Mouse (Mus musculus) ovary, postnatal 36 days (tissue): ENCODE results near the gene Gm20481.
"Not testable (repeated sequence)": the region's sequence is repeated elsewhere in the genome, so short reads cannot be mapped to it uniquely, and the experiment has no call there.

Source experiments
- DNase-seq: peaks from one replicate; pipeline ENCODE4 v3.0.0; 2022; ENCODE audit warnings: low spot score, mixed read lengths

The Gm20481 gene

DNA sequence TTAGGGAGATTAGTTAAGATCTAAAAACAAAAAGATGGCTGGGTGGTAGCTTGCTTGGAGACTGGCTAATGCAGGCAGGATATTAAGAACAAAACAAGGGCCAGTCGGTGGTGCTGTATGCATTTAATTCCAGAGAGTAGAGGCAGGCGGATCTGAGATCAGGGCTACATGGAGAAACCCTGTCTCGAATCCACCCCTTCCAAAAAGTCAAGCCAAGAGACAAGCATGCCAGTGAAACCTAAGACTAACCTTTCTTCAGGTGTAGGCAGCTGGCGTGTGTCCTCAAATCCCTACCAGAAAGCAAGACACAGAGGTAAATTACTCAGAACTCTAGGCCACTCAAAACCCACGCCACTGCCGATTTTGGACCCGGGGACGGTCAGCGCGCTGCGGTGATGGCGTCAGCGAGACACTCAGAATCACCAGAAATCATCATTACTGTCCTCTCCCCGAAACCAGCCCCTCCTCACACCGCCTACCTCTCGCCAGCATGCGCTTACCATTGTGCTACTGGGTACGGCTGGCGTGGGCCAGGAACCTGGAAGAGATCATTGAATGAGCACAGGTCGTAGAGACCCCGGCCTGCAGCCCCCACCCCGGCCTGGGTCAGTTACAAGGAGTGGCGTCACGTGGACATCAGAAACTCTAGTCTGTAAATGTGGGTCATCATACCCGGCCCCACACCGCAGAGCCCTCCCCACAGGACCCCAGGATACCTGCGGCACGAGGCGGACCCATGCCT, 17.9 kb upstream of the Gm20481 start:
- no peak for DNase-seq

GRCm38 (mm10) chr17:34952378-34953040, 17.2 kb upstream of the Gm20481 start:
- peak; percentile 79 for DNase-seq

- no peak for DNase-seq
These were observed 16.5 kb upstream of the Gm20481 start for GRCm38 (mm10) chr17:34953258-34953657.

- DNase-seq: no peak
These were observed 15.8 kb upstream of the Gm20481 start for GRCm38 (mm10) chr17:34953904-34954303.

DNA sequence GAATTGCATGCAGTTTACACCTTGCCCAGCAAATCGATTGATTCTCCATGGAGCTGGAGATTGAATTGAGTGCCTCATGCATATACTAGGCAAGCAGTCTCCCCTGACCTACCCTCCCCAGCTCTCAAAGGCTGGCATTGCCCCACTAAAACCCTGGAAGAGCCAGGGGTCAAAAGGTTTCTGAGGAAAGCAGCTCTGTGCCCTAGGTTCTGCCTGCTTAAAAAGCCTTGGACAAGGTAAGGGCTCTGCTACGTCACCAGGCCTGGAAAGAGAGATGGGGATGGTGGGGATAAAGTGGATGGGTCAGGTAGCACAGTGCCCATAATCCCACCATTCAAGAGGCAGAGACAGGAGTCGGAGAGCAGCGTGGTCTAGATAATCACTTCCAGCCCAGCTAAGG, 14.9 kb upstream of the Gm20481 start:
- no peak for DNase-seq

- DNase-seq: no peak
These were observed 13.8 kb upstream of the Gm20481 start for GRCm38 (mm10) chr17:34955884-34956283.

- no peak for DNase-seq
These were observed 13.4 kb upstream of the Gm20481 start for GRCm38 (mm10) chr17:34956340-34956739.

DNA sequence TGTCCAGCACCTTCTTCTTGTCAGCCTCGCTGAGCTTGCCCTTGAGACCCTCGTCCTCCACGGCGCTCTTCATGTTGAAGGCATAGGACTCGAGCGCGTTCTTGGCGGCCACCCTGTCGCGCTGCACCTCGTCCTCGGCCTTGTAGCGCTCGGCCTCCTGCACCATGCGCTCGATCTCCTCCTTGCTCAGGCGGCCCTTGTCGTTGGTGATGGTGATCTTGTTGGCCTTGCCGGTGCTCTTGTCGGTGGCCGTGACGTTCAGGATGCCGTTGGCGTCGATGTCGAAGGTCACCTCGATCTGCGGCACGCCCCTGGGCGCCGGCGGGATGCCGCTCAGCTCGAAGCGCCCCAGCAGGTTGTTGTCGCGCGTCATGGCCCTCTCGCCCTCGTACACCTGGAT, 12.4 kb upstream of the Gm20481 start:
- not testable (repeated sequence) for DNase-seq

- DNase-seq: not testable (repeated sequence)
These were observed 11.7 kb upstream of the Gm20481 start for GRCm38 (mm10) chr17:34957966-34958365.

GRCm38 (mm10) chr17:34958734-34959129, 11.0 kb upstream of the Gm20481 start:
- DNase-seq: not testable (repeated sequence)

DNA sequence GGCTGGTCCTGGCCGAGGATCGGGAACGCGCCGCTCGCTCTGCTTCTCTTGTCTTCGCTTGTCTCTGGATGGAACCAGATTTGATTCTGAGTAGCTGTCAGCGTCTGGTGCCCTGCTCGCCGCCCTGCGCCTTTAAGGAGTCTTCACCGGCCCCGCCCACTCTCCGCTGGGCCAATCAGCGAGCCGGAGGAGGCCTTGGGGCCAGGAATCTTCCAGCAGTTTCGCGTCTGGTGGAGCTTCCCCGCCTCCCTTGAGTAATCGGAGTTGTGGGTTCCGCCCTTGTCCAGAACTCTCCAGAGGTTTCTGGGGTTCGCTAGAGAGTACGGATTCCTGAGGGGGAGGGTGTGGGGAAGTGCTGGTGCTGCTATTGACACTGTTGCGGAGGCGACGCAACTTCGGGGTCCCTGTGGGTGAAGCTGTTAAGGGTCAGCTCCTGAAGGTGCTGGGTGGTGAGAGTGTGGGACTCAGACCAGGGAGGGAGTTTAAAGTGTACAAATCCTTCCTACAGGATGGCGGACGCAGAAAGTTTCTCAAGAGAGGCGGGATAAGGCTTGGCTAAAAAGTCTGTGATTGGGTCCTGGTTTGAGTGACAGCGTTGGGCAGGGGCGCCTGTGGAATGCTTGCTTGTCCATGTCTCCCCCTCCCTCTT, 10.5 kb upstream of the Gm20481 start, which contains the start of gene Hspa1b:
TSS of gene Hspa1b (minus strand) at position 109 of the 649 bp plus-strand sequence.
- peak; percentile 84 for DNase-seq

GRCm38 (mm10) chr17:34959881-34960515, 9.7 kb upstream of the Gm20481 start:
- no peak for DNase-seq

DNA sequence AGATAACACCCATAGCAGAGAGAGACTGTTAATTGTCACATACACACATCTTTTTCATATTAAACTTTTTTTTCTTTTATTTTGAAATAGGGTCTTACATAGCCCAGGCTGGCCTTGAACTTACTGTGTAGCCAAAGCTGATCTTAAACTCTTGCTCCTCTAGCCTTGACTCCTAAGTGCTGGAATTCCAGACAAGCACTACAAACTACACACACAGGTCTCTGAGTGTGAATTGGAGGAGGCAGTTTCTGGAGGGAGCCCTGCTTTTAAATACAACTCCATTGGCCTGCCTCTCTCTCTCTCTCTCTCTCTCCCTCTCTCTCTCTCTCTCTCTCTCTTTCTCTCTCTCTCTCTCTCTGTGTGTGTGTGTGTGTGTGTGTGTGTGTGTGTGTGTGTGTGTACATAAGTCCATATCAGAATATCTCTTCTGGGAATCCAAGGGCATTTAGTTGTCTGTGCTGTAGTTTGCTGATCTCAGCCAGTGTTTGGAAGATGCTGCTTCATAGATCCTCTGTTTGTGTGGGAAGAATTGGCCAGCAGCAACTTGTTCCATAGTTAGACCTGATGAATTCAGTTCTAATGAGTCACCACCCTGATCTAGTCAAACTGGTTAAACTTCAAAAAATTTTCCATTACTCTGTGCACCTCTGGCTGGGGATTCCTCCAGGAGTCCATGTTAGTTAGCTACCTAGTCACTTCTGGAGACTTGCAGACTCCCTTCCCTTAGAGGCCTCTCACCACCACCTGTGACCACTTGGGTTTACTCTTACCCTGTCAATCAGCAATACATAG, 8.8 kb upstream of the Gm20481 start:
- no peak for DNase-seq

DNA sequence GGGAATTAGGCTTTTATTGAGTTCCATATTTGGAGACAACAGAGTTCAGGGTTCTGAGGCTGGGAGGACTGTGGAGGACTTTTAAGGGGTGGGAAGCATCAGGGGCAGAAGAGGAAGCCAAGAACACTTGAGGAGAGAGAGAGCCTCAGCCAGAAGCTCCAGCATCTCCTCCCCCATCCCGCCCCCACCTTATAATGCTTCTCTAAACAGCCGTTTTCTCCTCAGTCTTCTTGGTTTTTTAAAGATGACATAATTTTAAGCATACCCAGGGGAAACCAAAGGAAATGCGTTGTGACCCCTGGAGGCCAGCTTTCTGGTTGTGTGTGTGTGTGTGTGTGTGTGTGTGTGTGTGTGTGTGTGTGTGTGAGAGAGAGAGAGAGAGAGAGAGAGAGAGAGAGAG, 7.6 kb upstream of the Gm20481 start:
- no peak for DNase-seq

GRCm38 (mm10) chr17:34962841-34963240, 6.9 kb upstream of the Gm20481 start:
- DNase-seq: no peak

GRCm38 (mm10) chr17:34964640-34965049, 5.1 kb upstream of the Gm20481 start:
- DNase-seq: no peak

GRCm38 (mm10) chr17:34965627-34966026, 4.1 kb upstream of the Gm20481 start:
- DNase-seq: no peak

GRCm38 (mm10) chr17:34970850-34971249, 1.1 kb downstream of the Gm20481 start:
- DNase-seq: not testable (repeated sequence)

GRCm38 (mm10) chr17:34971694-34972068, 2.0 kb downstream of the Gm20481 start:
- DNase-seq: not testable (repeated sequence)

- peak; percentile 80 for DNase-seq
These were observed 2.5 kb downstream of the Gm20481 start, which contains the start of the genes Hspa1a and Hspa1l for GRCm38 (mm10) chr17:34972069-34972749. Gene Hspa1a, minus strand, starts transcription at chr17:34972156. Gene Hspa1l, plus strand, starts transcription at chr17:34972703.
